Mouse (Mus musculus) layer of hippocampus, postnatal 10 days (tissue): ENCODE data around the gene Camta1. TPM values are rescaled to one million over a fixed set of nuclear protein-coding genes. Genes with fewer than 3 reads are reported as not detected.
A peak's percentile ranks its signal among the peaks of the same experiment; 100 is the strongest.

Experiments used
- DNase-seq, 2 experiments: peaks; one replicate each; pipeline ENCODE4 v3.0.0; 2021; ENCODE audit warnings: low spot score in 2 of 2
- total RNA-seq, 2 experiments: library from RNA; stranded (reverse); gene quantifications; 2 replicates each; pipeline ENCODE4 v1.2.3; 2021

The Camta1 gene
- total RNA-seq, 2 experiments from 2014 or later = 218 to 223 TPM

GRCm38 (mm10) chr4:151404581-151405256 is 457.0 kb downstream of the Camta1 start:
- DNase-seq = no peak

- no peak for DNase-seq
Observed at GRCm38 (mm10) chr4:151401685-151402397, 459.8 kb downstream of the Camta1 start.

- DNase-seq = no peak
Observed at GRCm38 (mm10) chr4:151396536-151396935, 465.1 kb downstream of the Camta1 start.

GRCm38 (mm10) chr4:151389345-151389744 is 472.3 kb downstream of the Camta1 start:
- no peak for DNase-seq

- no peak for DNase-seq
Observed at GRCm38 (mm10) chr4:151386701-151387451, 474.8 kb downstream of the Camta1 start.

GRCm38 (mm10) chr4:151385985-151386700 is 475.5 kb downstream of the Camta1 start:
- no peak for DNase-seq

GRCm38 (mm10) chr4:151377731-151378130 is 483.9 kb downstream of the Camta1 start:
- DNase-seq = no peak

GRCm38 (mm10) chr4:151376234-151376633 is 485.4 kb downstream of the Camta1 start:
- no peak for DNase-seq

- no peak for DNase-seq
Observed at GRCm38 (mm10) chr4:151372855-151373566, 488.7 kb downstream of the Camta1 start.

- DNase-seq = no peak
Observed at GRCm38 (mm10) chr4:151366941-151367545, 494.6 kb downstream of the Camta1 start.

GRCm38 (mm10) chr4:151360976-151361673 is 500.6 kb downstream of the Camta1 start:
- no peak for DNase-seq

GRCm38 (mm10) chr4:151355505-151355904 is 506.2 kb downstream of the Camta1 start:
- peak; percentile 51 to 56 for DNase-seq

- DNase-seq = no peak
Observed at GRCm38 (mm10) chr4:151352791-151353190, 508.9 kb downstream of the Camta1 start.

GRCm38 (mm10) chr4:151352249-151352648 is 509.4 kb downstream of the Camta1 start:
- DNase-seq = peak; percentile 45 to 52

GRCm38 (mm10) chr4:151351757-151352156 is 509.9 kb downstream of the Camta1 start:
- DNase-seq = peak in 1 of 2 experiments; percentile 34

- DNase-seq = no peak
Observed at GRCm38 (mm10) chr4:151347620-151348019, 514.1 kb downstream of the Camta1 start.

GRCm38 (mm10) chr4:151346673-151347072 is 515.0 kb downstream of the Camta1 start:
- no peak for DNase-seq

- DNase-seq = no peak
Observed at GRCm38 (mm10) chr4:151344811-151345210, 516.9 kb downstream of the Camta1 start.

- DNase-seq = no peak
Observed at GRCm38 (mm10) chr4:151339421-151339820, 522.3 kb downstream of the Camta1 start.

- DNase-seq = no peak
Observed at GRCm38 (mm10) chr4:151338931-151339330, 522.7 kb downstream of the Camta1 start.
